Mouse (Mus musculus) B cell, adult 2 months (primary cell): ENCODE measurements around the gene Ssr2.
A peak's percentile ranks its signal among the peaks of the same experiment; 100 is the strongest.
"Not testable (repeated sequence)": the region's sequence is repeated elsewhere in the genome, so short reads cannot be mapped to it uniquely, and the experiment has no call there.

Experiments used
- DNase-seq, 2 experiments: peaks; one replicate each; pipeline ENCODE4 v3.0.0; 2022

Gene Ssr2

DNA sequence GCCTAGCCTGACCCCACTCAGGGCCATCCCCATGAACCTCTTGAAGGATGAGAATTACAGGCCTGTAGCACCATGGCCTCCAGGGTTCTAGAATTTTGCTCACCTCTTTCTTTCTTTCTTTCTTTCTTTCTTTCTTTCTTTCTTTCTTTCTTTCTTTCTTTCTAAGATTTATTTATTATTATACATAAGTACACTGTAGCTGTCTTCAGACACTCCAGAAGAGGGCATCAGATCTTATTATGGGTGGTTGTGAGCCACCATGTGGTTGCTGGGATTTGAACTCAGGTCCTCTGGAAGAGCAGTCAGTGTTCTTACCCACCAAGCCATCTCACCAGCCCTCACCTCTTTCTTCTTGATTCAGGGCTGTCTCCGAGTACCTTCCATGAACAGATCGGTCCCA is 30.0 kb downstream of the Ssr2 start, which contains the start of gene Arhgef2:
Gene Arhgef2 (plus strand): TSS at position 301 of the 400 bp plus-strand sequence.
- not testable (repeated sequence) for DNase-seq

DNA sequence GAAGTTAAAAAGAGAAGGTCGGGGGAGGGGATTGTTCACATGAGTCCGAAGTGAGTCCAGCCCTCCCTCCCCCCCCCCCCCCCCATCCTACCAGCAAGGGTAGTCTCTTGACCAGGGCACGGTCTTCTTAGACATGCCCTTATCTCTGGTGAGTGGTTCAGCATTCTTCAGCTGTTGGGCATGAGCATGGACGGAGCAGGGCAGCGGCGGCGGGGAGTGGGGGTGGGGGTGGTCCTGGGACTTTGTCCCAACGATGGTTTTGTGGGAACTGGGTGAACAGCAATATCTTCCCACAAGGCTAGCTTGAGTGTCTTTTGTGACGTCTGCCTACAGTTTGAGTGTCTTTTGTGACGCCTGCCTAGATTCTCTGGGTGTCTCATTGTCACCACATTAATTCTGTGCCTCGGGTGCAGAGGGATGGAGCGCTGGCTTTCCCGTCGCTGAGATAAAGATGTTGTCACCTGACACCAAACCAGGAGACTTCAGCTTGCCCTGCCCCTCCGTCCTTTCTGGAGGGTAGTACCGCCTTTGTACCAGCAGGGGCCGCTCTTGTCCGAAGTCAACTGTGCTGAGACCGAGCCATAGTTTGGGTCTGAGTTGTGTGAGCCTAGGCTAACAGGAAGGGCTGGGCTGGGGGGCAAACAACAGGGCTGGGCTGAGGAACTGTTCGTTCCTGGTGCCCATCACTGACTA is 31.5 kb downstream of the Ssr2 start:
- peak; percentile 92 to 93 for DNase-seq

DNA sequence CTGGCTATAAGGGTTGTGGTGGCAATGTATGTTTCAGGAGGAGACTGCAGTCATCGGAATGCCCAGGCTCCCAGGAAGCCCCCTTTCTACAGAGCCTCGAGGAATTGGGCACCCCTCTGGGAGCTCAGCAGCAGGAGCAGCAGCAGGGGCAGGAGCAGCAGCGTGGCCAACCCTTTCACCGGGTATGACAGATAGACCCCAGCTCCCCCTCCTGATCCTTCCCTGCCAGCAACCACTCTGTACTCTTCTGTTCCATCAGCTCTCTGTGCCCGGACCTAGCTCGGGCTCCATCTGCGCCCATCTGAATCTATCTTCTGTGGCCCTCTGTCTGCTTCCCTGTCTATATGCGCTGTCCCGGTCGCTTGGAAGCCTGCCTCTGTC is 32.1 kb downstream of the Ssr2 start:
- no peak for DNase-seq

DNA sequence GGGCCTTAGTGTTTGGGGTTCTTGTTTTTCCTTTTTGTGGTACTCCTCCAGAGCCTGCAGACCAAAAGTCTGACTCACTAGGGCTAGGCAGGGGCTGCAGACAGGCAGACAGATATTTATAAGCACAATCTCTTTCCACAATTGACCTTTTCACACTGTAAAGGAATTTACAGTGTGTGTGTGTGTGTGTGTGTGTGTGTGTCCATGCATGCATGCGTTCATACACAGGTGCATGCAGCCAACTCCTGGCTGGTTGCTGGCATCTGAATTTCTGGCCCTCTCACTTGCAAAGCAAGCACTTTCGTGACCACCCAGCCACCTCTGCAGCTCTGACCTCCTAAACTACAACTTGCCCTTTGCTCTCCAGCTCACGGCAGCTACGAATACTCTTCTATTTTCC is 33.4 kb downstream of the Ssr2 start:
- DNase-seq = no peak

- DNase-seq = no peak
Observed at GRCm38 (mm10) chr3:88614418-88614817, 38.7 kb downstream of the Ssr2 start.

GRCm38 (mm10) chr3:88615117-88615516 is 39.4 kb downstream of the Ssr2 start:
- DNase-seq = no peak

DNA sequence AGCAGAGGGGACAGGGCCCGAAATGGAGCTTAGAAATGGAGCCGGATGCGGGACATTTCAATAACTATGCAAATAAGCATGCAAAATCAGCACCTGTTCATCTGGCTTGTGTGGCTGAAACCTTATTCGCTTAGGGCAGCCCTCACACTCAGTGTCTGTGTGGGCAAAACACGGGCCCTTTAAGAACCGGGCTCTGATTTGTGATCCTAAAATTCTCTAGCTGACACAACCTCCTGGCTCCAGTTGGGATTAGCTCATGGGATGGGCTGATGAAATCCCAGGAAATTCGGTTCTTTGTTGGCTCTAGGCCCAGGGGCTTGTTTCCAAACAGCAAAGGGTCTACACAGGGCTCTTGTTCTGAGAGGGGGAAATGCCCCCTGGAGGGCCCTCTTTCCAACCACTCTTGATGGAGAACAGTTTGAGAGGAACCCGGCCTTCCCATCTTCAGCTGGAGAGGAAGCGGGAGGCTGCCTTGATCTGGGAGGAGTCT is 40.3 kb downstream of the Ssr2 start:
- DNase-seq = peak; percentile 37 to 40

DNA sequence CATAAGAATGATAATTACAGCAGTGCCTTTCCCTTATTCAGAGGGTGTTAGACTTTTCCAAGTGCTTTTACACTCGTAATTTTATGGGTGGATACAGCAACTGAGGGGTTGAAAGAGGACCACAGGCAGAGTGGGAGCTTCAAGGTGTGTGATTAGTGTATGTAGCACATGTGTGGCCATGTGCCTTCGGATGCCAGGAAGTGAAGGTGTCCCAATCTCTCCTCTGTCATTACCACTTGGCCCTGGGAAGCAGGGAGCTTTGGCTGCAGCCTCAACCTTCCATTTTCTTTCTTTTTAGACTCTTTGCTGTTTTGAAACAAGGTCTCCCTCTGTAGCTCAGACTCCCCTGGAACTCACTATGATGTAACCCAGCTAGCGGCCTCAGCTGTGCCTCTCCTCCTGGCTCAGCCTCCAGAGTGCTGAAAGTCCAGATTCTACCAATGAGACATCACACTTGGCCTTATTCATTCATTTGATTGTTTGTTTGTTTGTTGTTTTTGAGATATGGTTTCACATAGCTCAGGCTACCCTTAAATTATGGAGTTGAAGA is 41.4 kb downstream of the Ssr2 start:
- no peak for DNase-seq

- no peak for DNase-seq
Observed at GRCm38 (mm10) chr3:88618074-88618871, 42.6 kb downstream of the Ssr2 start.

GRCm38 (mm10) chr3:88619113-88620097 is 43.7 kb downstream of the Ssr2 start:
- no peak for DNase-seq

DNA sequence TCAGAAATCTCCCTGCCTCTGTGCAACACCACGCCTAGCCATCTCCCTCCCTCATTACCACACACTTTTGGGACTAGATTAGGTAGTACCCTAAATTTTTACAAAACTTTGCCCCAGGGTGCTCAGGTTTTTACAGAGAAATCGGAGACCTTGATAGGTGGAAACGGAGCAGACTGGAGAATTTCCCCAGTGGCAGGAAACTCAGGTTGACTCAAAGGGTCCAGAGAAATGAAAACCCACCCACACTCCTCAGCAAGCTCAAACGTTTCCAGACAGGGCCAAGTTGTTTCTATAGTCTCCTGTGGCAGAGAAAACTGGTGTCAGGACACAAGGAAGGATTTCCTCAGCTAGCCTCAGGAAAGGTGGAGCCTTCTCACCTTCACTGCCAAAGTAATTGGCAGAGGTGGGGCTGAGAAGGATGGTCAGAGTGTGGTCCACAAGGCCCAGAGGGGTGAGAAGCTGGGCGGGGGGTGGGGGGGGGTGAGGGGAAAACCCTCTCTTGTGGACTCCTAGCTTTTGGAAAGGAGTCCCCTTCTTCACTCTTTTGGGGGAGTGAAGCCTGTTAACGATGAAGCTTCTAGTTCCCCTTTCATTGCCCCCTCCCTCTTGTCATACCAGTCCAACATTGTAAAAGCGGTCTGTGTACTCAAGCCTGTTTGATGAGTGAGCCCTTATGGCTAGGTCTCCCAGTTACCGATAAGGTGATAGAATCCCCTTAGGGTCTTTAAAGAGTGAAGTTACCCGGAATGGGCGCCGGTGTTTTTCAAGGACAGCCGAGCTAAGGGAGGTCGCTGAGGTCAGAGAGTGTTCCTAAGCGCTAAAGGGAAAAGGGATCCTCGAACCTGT is 44.7 kb downstream of the Ssr2 start:
- DNase-seq = no peak

GRCm38 (mm10) chr3:88620992-88621536 is 45.4 kb downstream of the Ssr2 start:
- peak; percentile 78 to 81 for DNase-seq

GRCm38 (mm10) chr3:88621537-88622112 is 45.9 kb downstream of the Ssr2 start:
- peak; percentile 28 to 31 for DNase-seq

DNA sequence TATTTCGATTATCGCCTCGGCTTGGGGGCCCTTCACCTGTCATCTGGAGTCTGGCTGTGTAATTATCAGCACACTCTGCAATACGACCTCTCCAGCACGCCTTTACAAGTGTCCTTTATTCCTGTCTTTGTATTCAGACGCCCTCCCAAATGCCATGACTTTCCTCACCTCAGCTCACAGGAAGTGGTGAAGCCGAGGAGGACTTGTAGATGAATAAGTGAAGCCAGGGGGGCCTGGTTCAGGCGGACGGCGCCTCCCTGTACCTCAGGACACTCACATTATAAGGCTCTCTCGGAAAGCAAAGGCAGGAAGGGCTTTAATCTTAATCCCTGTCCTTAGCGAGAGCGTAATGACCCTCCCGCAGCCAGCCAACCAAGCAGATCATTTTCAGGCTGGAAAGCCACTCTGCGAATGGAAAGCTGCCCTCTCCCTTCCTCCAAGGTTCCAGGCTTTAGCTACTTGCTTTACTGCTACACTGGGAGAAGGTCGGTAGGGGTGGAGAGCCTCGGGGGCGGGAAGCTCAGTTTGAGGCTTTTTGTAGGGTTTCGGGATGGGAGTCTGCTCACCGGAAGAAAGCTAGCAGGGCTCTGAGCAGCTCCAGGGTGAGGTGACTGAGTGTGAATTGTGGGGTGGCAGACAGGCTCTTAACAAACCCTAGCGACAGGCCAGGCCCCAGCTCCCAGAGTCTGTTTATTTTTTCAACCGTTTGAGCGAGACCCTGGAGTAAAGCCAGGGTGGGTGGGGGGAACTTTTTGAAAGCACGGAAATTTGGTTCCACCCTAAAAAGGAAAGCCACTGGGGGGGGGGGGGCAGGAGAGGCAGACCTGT is 46.7 kb downstream of the Ssr2 start:
- peak; percentile 31 for DNase-seq

DNA sequence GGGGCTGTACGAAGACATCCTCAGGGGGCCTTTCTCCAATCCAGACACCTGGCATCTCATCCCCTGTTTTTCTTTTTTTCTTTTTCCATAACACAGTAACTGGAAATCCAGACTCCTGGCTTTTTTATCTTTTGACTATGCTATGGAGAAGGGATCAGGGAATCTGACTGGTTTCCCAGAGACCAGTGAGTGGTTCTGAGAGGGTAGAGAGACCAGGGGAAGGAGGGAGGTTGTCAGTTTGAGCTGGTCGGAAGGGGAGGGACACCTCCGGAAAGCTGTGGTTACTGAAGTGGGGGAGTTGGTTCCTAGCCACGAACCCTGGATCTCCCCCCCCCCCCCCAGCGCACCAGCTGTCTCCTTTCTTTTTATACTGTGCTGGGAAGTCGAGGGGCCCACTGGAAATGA is 47.3 kb downstream of the Ssr2 start:
- peak; percentile 26 to 30 for DNase-seq

DNA sequence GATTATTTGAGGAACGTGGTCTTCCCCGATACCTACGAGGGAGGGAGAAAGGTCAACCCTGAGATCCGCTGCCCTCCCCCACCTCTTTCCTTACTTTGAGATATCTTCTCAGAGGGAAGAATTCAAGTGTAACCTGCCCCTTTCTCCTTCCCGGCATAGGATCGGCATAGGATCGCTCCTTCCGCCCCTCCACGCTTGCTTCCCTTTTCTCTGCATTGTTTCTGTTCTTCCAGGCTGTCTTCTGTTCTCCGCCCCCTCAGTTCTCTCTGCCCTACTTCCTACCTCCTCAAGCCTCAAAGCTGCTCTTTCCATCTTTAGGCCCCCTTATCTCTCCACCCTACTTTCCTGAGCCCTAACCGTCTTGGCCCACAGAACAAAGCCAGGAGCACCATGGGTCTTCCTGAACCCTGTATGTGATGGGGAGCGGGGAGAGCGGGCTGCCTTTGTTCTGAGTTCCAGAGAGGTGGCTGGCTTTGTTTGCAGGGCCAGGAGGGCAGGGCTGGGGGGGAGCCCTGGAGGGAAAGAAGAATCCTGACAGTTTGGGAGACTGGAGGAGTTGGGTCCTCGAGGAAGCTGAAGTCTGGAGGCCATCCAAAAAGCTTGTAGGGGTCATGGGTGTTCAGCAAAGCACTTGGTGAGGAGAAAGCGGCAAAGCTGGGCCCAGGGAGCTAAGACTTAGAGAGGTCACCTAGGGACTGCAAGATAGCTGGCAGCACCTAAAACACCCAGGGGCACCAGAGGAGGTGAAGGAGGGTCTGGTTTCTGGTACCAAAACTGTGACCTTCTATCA is 47.9 kb downstream of the Ssr2 start:
- DNase-seq = peak; percentile 17 to 29

DNA sequence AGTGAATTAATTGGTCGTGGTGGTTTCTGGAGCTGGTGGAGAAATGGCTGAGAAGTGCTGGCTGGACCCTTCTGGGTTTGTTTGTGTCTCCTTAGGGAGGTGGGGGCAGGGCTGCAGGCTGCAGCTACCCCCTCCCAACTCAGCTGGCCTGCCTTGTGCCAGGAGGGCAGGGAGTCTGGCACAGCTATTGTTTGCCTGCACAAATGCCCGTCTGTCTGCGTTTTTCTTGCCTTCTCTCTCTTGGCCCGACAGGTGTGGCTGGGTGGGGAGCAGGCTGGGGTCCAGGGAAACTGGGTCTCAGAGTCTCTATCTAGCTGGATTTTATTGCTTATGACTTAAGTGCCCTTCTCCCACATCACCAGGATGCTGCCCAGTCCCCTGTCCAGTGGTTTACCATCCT is 48.6 kb downstream of the Ssr2 start:
- no peak for DNase-seq

DNA sequence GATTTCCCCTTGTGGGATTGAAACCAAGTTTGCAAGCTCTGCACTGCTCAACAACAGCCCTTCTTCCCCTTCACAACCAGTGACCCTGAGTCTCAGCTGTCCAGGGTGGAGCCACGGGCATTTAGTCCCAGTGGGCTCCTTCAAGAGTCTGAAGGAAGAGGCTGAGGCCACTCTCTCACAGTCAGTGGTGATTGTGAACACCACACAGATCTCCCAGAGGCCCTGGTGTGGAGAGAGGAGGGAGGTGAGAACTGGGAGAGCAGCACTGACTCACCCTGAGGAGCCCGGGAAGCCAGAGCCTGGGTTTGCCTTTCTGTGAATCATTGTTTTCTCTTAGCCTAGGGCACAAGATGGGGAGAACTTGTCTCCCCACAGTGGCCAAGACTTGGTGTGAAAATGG is 49.3 kb downstream of the Ssr2 start:
- DNase-seq = no peak

GRCm38 (mm10) chr3:88625531-88625930 is 49.9 kb downstream of the Ssr2 start:
- no peak for DNase-seq
